Mouse (Mus musculus): Measurements from ENCODE around the gene Mcrip1. TPM values are rescaled to one million over a fixed set of nuclear protein-coding genes. Genes with fewer than 3 reads are reported as not detected.

Gene Mcrip1
- polyA plus RNA-seq, 1 experiment from 2014 or later, result 215 TPM

DNA sequence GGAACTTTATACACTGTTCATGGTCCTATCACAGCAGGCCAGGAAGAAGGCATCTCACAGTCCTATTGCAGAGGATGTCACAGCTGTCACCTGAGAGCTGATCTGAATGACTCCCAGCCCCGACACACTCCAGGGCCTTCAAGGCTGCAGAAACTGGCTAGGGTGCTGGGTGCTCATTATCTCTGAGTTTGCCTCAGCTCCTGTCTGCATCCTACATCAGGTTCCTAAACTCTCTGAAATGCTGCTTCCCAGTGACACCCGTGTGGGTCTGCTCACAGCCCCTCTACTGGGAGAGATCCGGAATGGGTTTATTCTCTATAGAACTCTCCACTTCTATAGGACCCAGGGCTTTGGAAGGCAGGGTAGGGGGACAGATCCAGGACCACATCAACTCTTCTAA, 1.3 kb downstream of the Mcrip1 start:
- H3K4me2 ChIP-seq (replicated peaks; ENCODE audit: low read depth, low read length), result peak overlapping the region; percentile 66; the same call in 1 of the 2 replicates
- WGBS, result 78% methylated on average over 3 of the region's 3 CpGs
- TF ChIP-seq EP300 (IDR thresholded peaks at IDR 0.05), result no peak
- no peak for TF ChIP-seq CTCF (IDR thresholded peaks at IDR 0.05)
- H3K9ac ChIP-seq (replicated peaks; ENCODE audit: low read depth), result no peak overlapping the region
- H3K4me3 ChIP-seq (ENCODE audit: low read depth, low read length), result no peak overlapping the region; the same call in 1 of the 2 replicates
- peaks cover 15% of the 10 kb centered on the region for H3K4me1 ChIP-seq (ENCODE audit: insufficient read depth, low read depth, low read length)
- DNase-seq (ENCODE audit: low spot score), result no peak
- peak overlapping the region; percentile 97; the same call in 1 of the 2 replicates for H3K27ac ChIP-seq (ENCODE audit: low read length)
- no peak for ATAC-seq
- H3K27me3 ChIP-seq (replicated peaks; ENCODE audit: insufficient read depth, low read length), result no peaks in the 10 kb centered on the region
- H3K9me3 ChIP-seq (ENCODE audit: low read length), result no peaks in the 10 kb centered on the region
- H3K36me3 ChIP-seq (ENCODE audit: insufficient read depth, low read length), result peaks cover 15% of the 10 kb centered on the region; the same call in 1 of the 2 replicates

DNA sequence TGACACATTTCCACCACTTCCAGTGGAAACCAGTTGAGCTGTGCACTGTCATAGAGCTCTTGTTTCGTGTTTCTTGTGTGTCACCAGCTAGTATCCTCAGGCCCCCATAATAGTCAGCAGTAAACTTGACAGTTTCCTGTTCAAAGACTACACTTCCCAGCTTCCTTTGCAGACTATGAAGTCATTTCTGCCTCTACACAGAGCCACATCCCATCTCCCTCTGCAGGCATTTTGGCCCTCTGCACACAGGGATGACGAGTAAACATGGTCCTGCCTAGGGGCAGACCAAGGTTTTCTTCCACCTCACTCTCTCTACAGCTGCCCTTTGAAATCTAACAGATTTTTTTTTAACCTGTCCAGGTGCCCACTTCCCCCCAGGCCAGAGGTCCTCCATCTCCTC, 2.1 kb downstream of the Mcrip1 start:
- Histone ChIP-seq H3K27me3 (replicated peaks; ENCODE audit: insufficient read depth, low read length) (no peaks in the 10 kb centered on the region), H3K4me1 (ENCODE audit: insufficient read depth, low read depth, low read length) (peaks cover 15% of the 10 kb centered on the region), H3K4me2 (replicated peaks; ENCODE audit: low read depth, low read length) (no peak overlapping the region), H3K9ac (replicated peaks; ENCODE audit: low read depth) (no peak overlapping the region), H3K9me3 (ENCODE audit: low read length) (no peaks in the 10 kb centered on the region), H3K4me3 (ENCODE audit: low read depth, low read length) (no peak overlapping the region), H3K27ac (ENCODE audit: low read length) (0 out of 2 replicates have a peak overlapping the region, but pooled peaks have one; percentile 97), H3K36me3 (ENCODE audit: insufficient read depth, low read length) (peaks cover 21% of the 10 kb centered on the region; the same call in 1 of the 2 replicates)
- ATAC-seq (peak; percentile 16; the same call in 1 of the 2 replicates), DNase-seq (ENCODE audit: low spot score) (peak; percentile 76)
- 43% methylated on average over 2 of the region's 2 CpGs for WGBS
- TF ChIP-seq EP300 (IDR thresholded peaks at IDR 0.05) (no peak), CTCF (IDR thresholded peaks at IDR 0.05) (peak; percentile 56)

DNA sequence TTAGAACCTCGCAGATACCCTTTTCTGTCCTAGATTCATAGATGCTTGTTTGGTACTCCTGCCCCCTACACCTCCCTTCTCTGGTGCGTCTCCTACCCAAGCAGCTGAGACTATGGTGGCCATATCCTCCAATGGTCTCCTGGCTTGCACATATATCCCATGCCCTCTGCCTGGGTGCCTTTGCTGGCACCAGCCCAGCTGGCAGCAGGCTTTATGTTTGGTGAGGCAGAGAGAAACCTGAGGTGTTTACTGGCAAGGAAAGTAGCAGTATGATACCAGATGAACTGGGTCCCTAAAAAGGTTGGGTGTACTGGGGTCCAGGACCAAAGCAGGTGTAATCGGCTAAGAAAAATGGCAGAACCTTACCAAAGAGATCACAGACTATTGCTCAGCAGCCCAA, 3.6 kb downstream of the Mcrip1 start:
- Histone ChIP-seq H3K4me3 (ENCODE audit: low read depth, low read length) (no peak overlapping the region), H3K9ac (replicated peaks; ENCODE audit: low read depth) (no peak overlapping the region), H3K4me2 (replicated peaks; ENCODE audit: low read depth, low read length) (no peak overlapping the region), H3K4me1 (ENCODE audit: insufficient read depth, low read depth, low read length) (peaks cover 15% of the 10 kb centered on the region), H3K9me3 (ENCODE audit: low read length) (no peaks in the 10 kb centered on the region), H3K27me3 (replicated peaks; ENCODE audit: insufficient read depth, low read length) (no peaks in the 10 kb centered on the region), H3K36me3 (ENCODE audit: insufficient read depth, low read length) (peaks cover 21% of the 10 kb centered on the region; the same call in 1 of the 2 replicates), H3K27ac (ENCODE audit: low read length) (no peak overlapping the region)
- 100% methylated on average over 3 of the region's 3 CpGs for WGBS
- no peak for TF ChIP-seq CTCF (IDR thresholded peaks at IDR 0.05)
- no peak for TF ChIP-seq EP300 (IDR thresholded peaks at IDR 0.05)
- DNase-seq (ENCODE audit: low spot score), result no peak
- no peak for ATAC-seq

DNA sequence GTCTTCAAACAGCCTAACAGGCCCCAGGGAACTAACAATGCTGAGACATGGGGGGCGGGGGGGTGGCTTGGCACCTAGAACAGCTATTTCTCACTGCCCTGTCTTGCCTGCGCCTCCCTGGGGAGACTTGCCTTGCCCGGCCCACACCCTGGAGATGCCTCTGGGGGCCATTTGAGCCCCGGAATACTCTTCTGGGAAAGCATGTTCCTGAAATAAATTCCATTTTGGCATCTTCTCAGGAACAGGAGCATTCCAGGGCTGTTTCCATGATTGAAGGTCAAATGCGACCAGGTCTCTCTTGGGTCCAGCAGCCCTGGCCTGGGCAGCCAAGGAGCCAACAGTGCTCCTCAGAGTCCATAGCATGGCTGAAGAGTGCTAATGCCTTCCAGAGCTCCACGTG, 7.2 kb downstream of the Mcrip1 start:
- TF ChIP-seq EP300 (IDR thresholded peaks at IDR 0.05) (no peak), CTCF (IDR thresholded peaks at IDR 0.05) (no peak)
- peaks cover 4% of the 10 kb centered on the region for H3K4me1 ChIP-seq (ENCODE audit: insufficient read depth, low read depth, low read length)
- no peak overlapping the region for H3K9ac ChIP-seq (replicated peaks; ENCODE audit: low read depth)
- H3K9me3 ChIP-seq (ENCODE audit: low read length), result no peaks in the 10 kb centered on the region
- H3K27me3 ChIP-seq (replicated peaks; ENCODE audit: insufficient read depth, low read length), result no peaks in the 10 kb centered on the region
- no peak overlapping the region for H3K4me3 ChIP-seq (ENCODE audit: low read depth, low read length)
- WGBS, result 88% methylated on average over 6 of the region's 6 CpGs
- ATAC-seq (no peak), DNase-seq (ENCODE audit: low spot score) (no peak)
- H3K4me2 ChIP-seq (replicated peaks; ENCODE audit: low read depth, low read length), result no peak overlapping the region
- no peak overlapping the region for H3K27ac ChIP-seq (ENCODE audit: low read length)
- H3K36me3 ChIP-seq (ENCODE audit: insufficient read depth, low read length), result peaks cover 21% of the 10 kb centered on the region; the same call in 1 of the 2 replicates

DNA sequence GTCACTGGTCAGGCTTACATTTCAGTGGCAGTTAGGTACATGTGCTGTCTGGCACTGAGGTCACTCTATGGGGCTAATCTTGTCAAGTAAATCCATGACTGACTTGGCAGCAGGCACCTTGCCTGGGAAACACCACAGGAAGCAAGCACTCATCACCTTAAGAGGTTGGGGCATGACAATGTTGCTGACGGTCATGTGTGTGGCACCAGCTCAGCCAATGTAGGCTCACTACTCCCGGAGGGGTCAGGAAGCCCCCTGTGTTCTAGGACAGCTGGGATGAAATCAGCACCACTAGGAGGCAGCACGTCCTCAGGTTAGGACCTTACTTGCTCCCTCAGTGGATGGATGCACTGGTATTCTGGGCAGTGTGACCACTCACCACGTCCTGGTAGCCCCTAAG, 7.6 kb downstream of the Mcrip1 start:
- peak; percentile 28 for DNase-seq (ENCODE audit: low spot score)
- WGBS, result 37% methylated on average over 4 of the region's 4 CpGs
- Histone ChIP-seq H3K4me2 (replicated peaks; ENCODE audit: low read depth, low read length) (no peak overlapping the region), H3K4me3 (ENCODE audit: low read depth, low read length) (no peak overlapping the region), H3K27ac (ENCODE audit: low read length) (no peak overlapping the region), H3K9ac (replicated peaks; ENCODE audit: low read depth) (no peak overlapping the region), H3K27me3 (replicated peaks; ENCODE audit: insufficient read depth, low read length) (no peaks in the 10 kb centered on the region), H3K9me3 (ENCODE audit: low read length) (no peaks in the 10 kb centered on the region), H3K4me1 (ENCODE audit: insufficient read depth, low read depth, low read length) (peaks cover 4% of the 10 kb centered on the region; the same call in 1 of the 2 replicates), H3K36me3 (ENCODE audit: insufficient read depth, low read length) (peaks cover 21% of the 10 kb centered on the region; the same call in 1 of the 2 replicates)
- no peak for ATAC-seq
- TF ChIP-seq EP300 (IDR thresholded peaks at IDR 0.05) (no peak), CTCF (IDR thresholded peaks at IDR 0.05) (peak; percentile 69)

DNA sequence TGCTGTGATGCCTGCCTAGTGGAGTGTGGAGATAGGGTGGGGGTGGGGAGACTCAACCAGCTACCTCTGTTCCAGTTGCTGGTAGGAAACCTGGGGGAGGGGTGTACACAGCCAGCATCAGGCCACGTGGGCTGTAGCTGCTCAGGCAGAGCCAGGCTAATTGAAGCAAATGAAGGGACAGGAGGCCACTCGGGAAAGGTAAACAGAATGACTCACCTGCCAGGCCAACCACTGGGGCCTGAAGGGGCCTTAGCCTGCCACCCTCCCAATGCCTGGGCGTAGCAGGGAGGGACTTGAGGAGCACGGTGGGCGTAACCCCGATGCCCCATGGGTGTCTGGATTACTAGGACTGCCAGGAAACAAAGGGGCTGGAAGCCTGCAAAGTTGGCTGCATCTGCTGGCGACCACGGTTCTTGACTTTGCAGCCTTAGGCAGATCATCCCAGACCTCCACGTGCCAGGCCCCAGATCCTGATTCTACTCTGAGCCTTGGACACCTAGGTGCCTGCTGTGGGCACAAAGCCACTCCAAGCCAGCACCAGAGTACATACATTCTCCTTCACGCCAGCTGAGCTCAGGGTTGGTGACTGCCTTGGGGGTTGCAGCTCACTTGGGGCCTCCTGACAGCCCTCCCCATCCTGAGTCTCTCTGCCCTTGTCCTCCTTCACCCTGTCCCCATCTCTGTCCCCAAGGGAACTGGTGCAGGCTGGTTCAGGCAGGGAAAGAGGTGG, 10.1 kb downstream of the Mcrip1 start:
- no peaks in the 10 kb centered on the region for H3K9me3 ChIP-seq (ENCODE audit: low read length)
- DNase-seq (ENCODE audit: low spot score) (peak; percentile 93), ATAC-seq (peak; percentile 91)
- H3K9ac ChIP-seq (replicated peaks; ENCODE audit: low read depth), result no peak overlapping the region
- 18% methylated on average over 9 of the region's 10 CpGs for WGBS
- H3K36me3 ChIP-seq (ENCODE audit: insufficient read depth, low read length), result peaks cover 19% of the 10 kb centered on the region; the same call in 1 of the 2 replicates
- H3K27me3 ChIP-seq (replicated peaks; ENCODE audit: insufficient read depth, low read length), result no peaks in the 10 kb centered on the region
- TF ChIP-seq CTCF (IDR thresholded peaks at IDR 0.05) (no peak), EP300 (IDR thresholded peaks at IDR 0.05) (peak; percentile 39; the same call in 1 of the 2 replicates)
- peak overlapping the region; percentile 77 for H3K27ac ChIP-seq (ENCODE audit: low read length)
- no peak overlapping the region for H3K4me3 ChIP-seq (ENCODE audit: low read depth, low read length)
- H3K4me2 ChIP-seq (replicated peaks; ENCODE audit: low read depth, low read length), result no peak overlapping the region
- H3K4me1 ChIP-seq (ENCODE audit: insufficient read depth, low read depth, low read length), result peaks cover 4% of the 10 kb centered on the region; the same call in 1 of the 2 replicates

Measured in lung, postnatal 0 days (tissue).